Mouse (Mus musculus) lung, embryonic 14.5 days (tissue): ENCODE results near the gene Rapgef5. TPM values are rescaled to one million over a fixed set of nuclear protein-coding genes. Genes with fewer than 3 reads are reported as not detected.

ENCODE experiments used
- ATAC-seq: fragments of 200-750 bp; cut with Nextera tagmentation; 2 replicates; pipeline ENCODE4 v1.8.0; 2017; ENCODE audit warnings: mild to moderate bottlenecking, moderate TSS enrichment, moderate library complexity; ENCODE audit not compliant: insufficient read depth
- DNase-seq: peaks from one replicate; pipeline ENCODE4 v3.0.0-alpha.2; 2015
- H3K27ac ChIP-seq: fragments of 300-500 bp; sonication (generic); 2 replicates; pipeline ENCODE4 v1.5.1; 2014; ENCODE audit warnings: low read depth, mild to moderate bottlenecking, moderate library complexity
- H3K27me3 ChIP-seq: fragments of 300-500 bp; sonication (generic); 2 replicates; pipeline ENCODE4 v1.6.1; 2014; ENCODE audit warnings: low read length, control low read depth; ENCODE audit not compliant: insufficient read depth
- H3K36me3 ChIP-seq: fragments of 300-500 bp; sonication (generic); 2 replicates; pipeline ENCODE4 v1.6.1; 2014; ENCODE audit warnings: control low read depth; ENCODE audit not compliant: insufficient read depth
- H3K4me1 ChIP-seq: fragments of 300-500 bp; sonication (generic); 2 replicates; pipeline ENCODE4 v1.6.1; 2014; ENCODE audit warnings: antibody characterized with exemption, control low read depth; ENCODE audit not compliant: insufficient read depth
- H3K4me2 ChIP-seq: fragments of 300-500 bp; sonication (generic); 2 replicates; pipeline ENCODE4 v1.6.1; 2014; ENCODE audit warnings: mild to moderate bottlenecking
- H3K4me3 ChIP-seq: fragments of 300-500 bp; sonication (generic); 2 replicates; pipeline ENCODE4 v1.5.1; 2014; ENCODE audit warnings: low read depth, low read length
- H3K9ac ChIP-seq: fragments of 300-500 bp; sonication (generic); 2 replicates; pipeline ENCODE4 v1.6.1; 2014
- H3K9me3 ChIP-seq: fragments of 300-500 bp; sonication (generic); 2 replicates; pipeline ENCODE4 v1.6.1; 2016; ENCODE audit warnings: low read depth, low read length, control low read depth
- CTCF ChIP-seq: IDR thresholded peaks from 2 replicates; pipeline ENCODE4 v1.5.1; 2016; ENCODE audit warnings: antibody characterized with exemption, low read depth
- WGBS: fragments of 180-500 bp; shearing (Covaris S2); extraction: QIAGEN DNeasy Blood & Tissue Kit; methylation state at CpG from one replicate; pipeline ENCODE4 v1.1.7; 2014; 5-methylcytosine and 5-hydroxymethylcytosine counted together
- polyA plus RNA-seq: library from polyadenylated mRNA; unstranded; fragments of >200 nt; fragmentation: Nextera tagmentation; extraction: Ambion mirVana; gene quantifications from 2 replicates; pipeline ENCODE4 v1.2.1, GENCODE M21; 2014

Rapgef5 gene
- polyA plus RNA-seq, 1 experiment from 2014 or later, result 22.9 TPM

DNA sequence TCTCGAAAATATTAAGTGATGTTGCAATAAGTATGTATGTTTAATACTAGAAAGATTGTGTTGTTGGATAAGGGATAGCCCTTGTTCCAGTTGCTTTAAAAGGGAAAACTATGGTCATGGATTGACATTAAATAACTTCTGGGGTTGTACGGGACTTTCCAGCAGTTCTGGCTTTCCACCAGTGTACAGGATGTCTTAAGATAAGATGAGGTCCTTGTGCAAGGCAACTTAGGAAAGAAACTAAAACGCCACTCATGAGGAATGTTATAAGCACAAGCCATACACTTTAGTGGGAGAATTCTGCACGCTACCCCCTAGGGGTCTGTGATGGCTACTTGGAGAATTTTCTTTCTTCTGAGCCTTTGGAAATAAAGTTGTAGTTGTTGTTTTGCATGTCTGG lies 140.7 kb downstream of the Rapgef5 start:
- H3K9ac ChIP-seq, result no peak overlapping the region
- no peaks in the 10 kb centered on the region for H3K36me3 ChIP-seq
- DNase-seq, result no peak
- no peaks in the 10 kb centered on the region for H3K9me3 ChIP-seq
- H3K27ac ChIP-seq, result peak overlapping the region; percentile 36; the same call in 1 of the 2 replicates
- H3K4me3 ChIP-seq, result no peak overlapping the region
- 0 out of 2 replicates have a peak, but pooled peaks have one; percentile 3 for TF ChIP-seq CTCF
- ATAC-seq, result no peak
- WGBS, result 53% methylated on average over 4 of the region's 4 CpGs
- no peaks in the 10 kb centered on the region for H3K27me3 ChIP-seq
- 0 out of 2 replicates have a peak, but pooled peaks cover 6% of the 10 kb centered on the region for H3K4me1 ChIP-seq
- H3K4me2 ChIP-seq, result no peak overlapping the region

DNA sequence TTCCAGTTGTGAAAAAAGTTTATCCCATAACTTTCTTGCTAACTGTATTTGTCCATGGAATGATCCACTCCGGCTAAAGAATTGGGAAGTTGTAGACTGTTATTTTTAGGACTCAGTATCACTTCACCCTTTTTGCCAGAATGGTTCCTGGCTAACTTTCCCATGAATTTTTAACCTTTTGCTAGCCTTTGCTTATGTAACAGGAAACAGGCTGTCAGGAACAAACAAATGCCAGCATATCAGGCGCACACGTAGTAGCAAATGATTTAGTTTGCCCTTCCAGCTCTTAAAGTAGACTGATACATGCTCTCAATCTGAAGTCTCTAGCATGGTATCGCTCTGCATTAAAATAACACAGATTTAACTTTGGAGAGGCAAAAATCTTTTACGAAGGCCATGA lies 141.5 kb downstream of the Rapgef5 start:
- 52% methylated on average over 5 of the region's 5 CpGs for WGBS
- TF ChIP-seq CTCF, result no peak
- peak overlapping the region; percentile 33 for H3K4me2 ChIP-seq
- peak overlapping the region; percentile 67; the same call in 1 of the 2 replicates for H3K27ac ChIP-seq
- H3K4me3 ChIP-seq, result peak overlapping the region; percentile 14
- no peaks in the 10 kb centered on the region for H3K27me3 ChIP-seq
- 0 out of 2 replicates have a peak, but pooled peaks cover 9% of the 10 kb centered on the region for H3K4me1 ChIP-seq
- no peaks in the 10 kb centered on the region for H3K9me3 ChIP-seq
- ATAC-seq (no peak; the same call in 1 of the 2 replicates), DNase-seq (peak; percentile 57)
- no peak overlapping the region; the same call in 1 of the 2 replicates for H3K9ac ChIP-seq
- no peaks in the 10 kb centered on the region for H3K36me3 ChIP-seq

DNA sequence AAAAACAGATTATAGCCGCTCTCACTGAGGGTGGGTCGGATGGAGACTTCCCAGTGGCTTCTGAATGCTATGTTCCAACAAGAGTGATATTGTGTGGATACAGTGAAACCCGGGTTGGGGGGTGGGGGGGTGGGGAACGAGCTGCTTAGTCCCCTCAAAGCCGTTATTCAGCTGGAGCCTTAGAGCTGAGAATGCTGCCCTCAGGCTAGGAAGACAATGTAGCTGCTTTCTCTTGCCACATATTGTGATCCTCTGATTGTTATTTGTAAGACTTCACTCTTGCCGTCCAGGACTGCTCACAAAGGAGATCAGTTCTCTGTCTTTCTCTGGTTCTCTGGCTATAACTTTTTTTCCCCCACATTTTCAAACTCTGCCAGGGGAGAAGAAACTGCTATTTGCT lies 142.5 kb downstream of the Rapgef5 start:
- H3K9me3 ChIP-seq, result no peaks in the 10 kb centered on the region
- H3K27ac ChIP-seq, result no peak overlapping the region; the same call in 1 of the 2 replicates
- no peak for TF ChIP-seq CTCF
- peak overlapping the region; percentile 14; the same call in 1 of the 2 replicates for H3K4me3 ChIP-seq
- H3K36me3 ChIP-seq, result no peaks in the 10 kb centered on the region
- H3K27me3 ChIP-seq, result no peaks in the 10 kb centered on the region
- peak overlapping the region; percentile 33 for H3K4me2 ChIP-seq
- ATAC-seq, result no peak
- 0 out of 2 replicates have a peak, but pooled peaks cover 9% of the 10 kb centered on the region for H3K4me1 ChIP-seq
- DNase-seq, result no peak
- H3K9ac ChIP-seq, result no peak overlapping the region
- 45% methylated on average over 6 of the region's 6 CpGs for WGBS

GRCm38 (mm10) chr12:117660361-117660760 lies 144.1 kb downstream of the Rapgef5 start:
- Histone ChIP-seq H3K4me2 (peak overlapping the region; percentile 28; the same call in 1 of the 2 replicates), H3K9me3 (no peaks in the 10 kb centered on the region), H3K27me3 (no peaks in the 10 kb centered on the region), H3K9ac (no peak overlapping the region), H3K27ac (no peak overlapping the region; the same call in 1 of the 2 replicates), H3K4me3 (no peak overlapping the region), H3K36me3 (no peaks in the 10 kb centered on the region), H3K4me1 (0 out of 2 replicates have a peak, but pooled peaks cover 9% of the 10 kb centered on the region)
- no peak for ATAC-seq
- TF ChIP-seq CTCF, result no peak
- peak; percentile 32 for DNase-seq
- 34% methylated on average over 4 of the region's 4 CpGs for WGBS

DNA sequence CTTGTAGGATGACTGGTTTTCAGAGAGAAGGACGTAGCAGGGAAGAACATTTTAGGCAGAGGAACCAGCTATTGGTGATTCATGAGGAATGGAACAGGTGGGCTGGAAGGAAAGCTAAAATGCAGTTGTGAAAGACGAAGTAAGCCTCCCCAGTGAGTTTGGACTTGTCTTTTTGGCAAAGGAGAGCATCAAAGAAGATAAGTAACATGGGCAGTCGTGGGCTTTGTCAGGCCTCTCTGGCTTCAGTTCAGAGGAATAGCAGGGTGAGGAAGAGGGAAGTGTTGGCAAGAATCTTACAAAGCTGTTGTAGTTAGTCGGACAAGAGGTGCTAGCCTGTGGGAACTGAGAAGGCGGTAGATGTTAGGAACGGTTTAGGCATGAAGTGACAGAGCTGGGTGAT lies 145.6 kb downstream of the Rapgef5 start:
- WGBS, result 49% methylated on average over 6 of the region's 6 CpGs
- no peak overlapping the region for H3K4me3 ChIP-seq
- TF ChIP-seq CTCF, result no peak
- H3K27me3 ChIP-seq, result no peaks in the 10 kb centered on the region
- DNase-seq (peak; percentile 61), ATAC-seq (no peak)
- no peaks in the 10 kb centered on the region; the same call in 1 of the 2 replicates for H3K36me3 ChIP-seq
- H3K4me1 ChIP-seq, result 0 out of 2 replicates have a peak, but pooled peaks cover 9% of the 10 kb centered on the region
- peak overlapping the region; percentile 1; the same call in 1 of the 2 replicates for H3K27ac ChIP-seq
- H3K9ac ChIP-seq, result no peak overlapping the region
- 0 out of 2 replicates have a peak overlapping the region, but pooled peaks have one; percentile 2 for H3K4me2 ChIP-seq
- H3K9me3 ChIP-seq, result no peaks in the 10 kb centered on the region

GRCm38 (mm10) chr12:117663637-117664036 lies 147.4 kb downstream of the Rapgef5 start:
- peak; percentile 85 for ATAC-seq
- Histone ChIP-seq H3K9ac (no peak overlapping the region), H3K4me3 (no peak overlapping the region), H3K9me3 (no peaks in the 10 kb centered on the region), H3K4me1 (0 out of 2 replicates have a peak, but pooled peaks cover 3% of the 10 kb centered on the region), H3K4me2 (no peak overlapping the region), H3K36me3 (no peaks in the 10 kb centered on the region; the same call in 1 of the 2 replicates), H3K27me3 (no peaks in the 10 kb centered on the region), H3K27ac (0 out of 2 replicates have a peak overlapping the region, but pooled peaks have one; percentile 9)
- no peak for TF ChIP-seq CTCF
- peak; percentile 59 for DNase-seq
- 39% methylated on average over 5 of the region's 5 CpGs for WGBS

- WGBS, result 86% methylated on average over 5 of the region's 5 CpGs
- TF ChIP-seq CTCF, result no peak
These were observed 148.4 kb downstream of the Rapgef5 start for GRCm38 (mm10) chr12:117664644-117665043.

More at GRCm38 (mm10) chr12:117664644-117665043, 148.4 kb downstream of the Rapgef5 start:
- Histone ChIP-seq H3K9ac (no peak overlapping the region), H3K9me3 (no peaks in the 10 kb centered on the region), H3K4me2 (no peak overlapping the region), H3K4me3 (no peak overlapping the region), H3K27ac (peak overlapping the region; percentile 34; the same call in 1 of the 2 replicates), H3K4me1 (0 out of 2 replicates have a peak, but pooled peaks cover 6% of the 10 kb centered on the region), H3K36me3 (no peaks in the 10 kb centered on the region; the same call in 1 of the 2 replicates), H3K27me3 (no peaks in the 10 kb centered on the region)
- no peak for ATAC-seq
- DNase-seq, result no peak
